Mouse (Mus musculus) cortical plate, adult 2 months (tissue): ENCODE results near the gene Asic5.

ENCODE experiments used
- CTCF ChIP-seq: fragments of 200-500 bp; IDR thresholded peaks from 2 replicates; pipeline ENCODE4 v1.5.1; 2011; ENCODE audit warnings: mild to moderate bottlenecking, control low read depth, low read length; ENCODE audit not compliant: insufficient read depth; ENCODE audit errors: extremely low read depth
- POLR2A ChIP-seq: fragments of 200-500 bp; IDR thresholded peaks from 2 replicates; pipeline ENCODE4 v1.6.1; 2011; ENCODE audit warnings: mild to moderate bottlenecking, low read length, control low read depth; ENCODE audit not compliant: insufficient read depth; ENCODE audit errors: extremely low read depth

DNA sequence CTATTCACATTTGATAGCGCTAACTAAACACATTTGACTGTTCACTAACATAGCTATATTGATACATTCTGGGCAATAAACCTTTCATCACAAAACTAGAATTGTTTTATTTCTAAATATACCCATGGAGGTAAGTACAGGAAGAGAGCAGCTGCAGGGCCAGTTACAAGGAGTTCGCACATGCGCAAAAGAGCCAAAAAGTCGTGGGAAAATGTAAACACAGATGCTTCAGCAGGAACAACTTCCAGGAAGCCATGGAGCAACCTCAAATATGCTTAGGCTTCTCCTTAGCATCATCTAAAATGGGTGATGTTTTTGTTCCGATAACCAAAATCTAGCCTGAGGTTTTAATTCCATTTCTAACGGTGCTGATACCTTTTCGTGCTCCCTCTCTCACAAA, 66.6 kb downstream of the Asic5 start:
- TF ChIP-seq CTCF (no peak), POLR2A (no peak)
